Mouse (Mus musculus): Measurements from ENCODE around the gene Shisa5. TPM values are rescaled to one million over a fixed set of nuclear protein-coding genes. Genes with fewer than 3 reads are reported as not detected.

Gene Shisa5
- total RNA-seq (2021), result 10 to 100 TPM; 43.0 to 43.2 TPM

DNA sequence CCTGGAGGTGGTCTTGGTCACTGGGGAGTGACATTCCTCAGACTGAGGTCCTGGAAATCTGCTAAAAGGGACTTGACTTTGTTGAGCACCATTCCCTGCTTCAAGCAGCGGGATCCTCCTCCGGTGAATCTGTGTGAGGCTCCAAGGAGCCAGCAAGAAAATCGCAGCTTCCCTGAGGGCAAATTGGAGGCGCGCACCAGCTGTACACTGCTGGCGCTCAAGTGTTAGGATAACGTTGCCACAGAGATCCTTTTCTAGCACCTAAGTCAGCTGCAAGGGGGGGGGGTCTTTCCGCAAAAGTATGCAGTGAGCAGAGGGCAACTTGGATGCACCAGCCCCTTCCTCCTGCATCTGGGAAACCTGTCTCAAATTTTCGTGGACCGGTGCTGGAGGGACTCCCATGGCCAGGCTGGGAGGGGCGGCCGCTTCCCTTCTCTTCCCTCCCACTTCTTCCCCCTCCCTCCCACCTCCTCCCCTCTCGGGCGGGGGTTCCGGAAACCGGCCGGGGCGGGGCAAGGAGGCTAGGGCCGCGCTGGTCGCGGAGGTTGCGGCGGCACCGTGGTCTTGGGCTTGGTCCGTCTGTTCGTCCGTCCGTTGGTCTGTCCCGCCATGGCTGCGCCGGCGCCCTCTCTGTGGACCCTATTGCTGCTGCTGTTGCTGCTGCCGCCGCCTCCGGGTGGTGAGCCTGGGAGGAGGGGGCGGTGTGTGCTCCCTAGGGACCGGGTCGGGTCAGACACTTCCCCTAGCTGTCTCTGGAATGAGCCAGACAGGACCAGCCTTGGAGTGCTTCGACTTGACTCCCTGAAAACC, at the start of gene Shisa5:
Shisa5 (plus strand) TSS at position 480 of the 810 bp plus-strand sequence.
- intact Hi-C loops (cut with DNase I), result loop anchor here (2.0 kb wide), 1 partner anchor 21 kb away; the partner anchor contains the start of gene Trex1

DNA sequence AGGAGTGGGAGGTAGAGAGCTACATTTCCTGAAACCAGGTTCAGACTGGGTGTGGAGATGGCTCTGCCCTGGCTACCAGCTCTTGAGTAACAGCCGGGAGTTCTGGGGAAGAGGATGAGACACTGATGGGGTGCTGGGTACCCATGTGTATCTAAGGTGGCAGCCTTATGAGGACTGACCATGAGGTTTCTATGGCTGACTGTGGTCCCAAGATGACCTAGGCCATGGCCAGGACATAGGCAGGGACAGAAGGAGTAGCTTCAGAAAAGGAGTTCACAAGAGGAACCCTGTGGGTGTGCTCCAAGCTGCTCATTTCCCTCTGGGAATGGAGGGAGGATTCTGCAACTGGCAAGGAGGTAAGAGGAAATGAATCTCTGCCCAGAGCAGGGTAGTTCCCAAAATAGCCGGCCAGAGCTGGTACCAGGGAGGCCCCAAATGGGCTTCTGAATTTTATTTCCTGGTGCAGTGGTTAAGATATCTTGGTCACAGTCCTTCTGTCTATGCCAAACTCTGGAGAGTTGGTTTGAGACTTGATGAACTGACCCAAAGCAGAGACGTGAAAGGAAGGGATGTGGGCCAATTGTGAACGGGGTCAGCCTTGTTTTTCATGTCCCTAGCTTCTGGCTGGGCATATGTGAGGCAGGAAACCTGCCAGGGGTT, 48.4 kb upstream of the Shisa5 start:
- intact Hi-C loops (cut with DNase I), result no loop called here
- no peak for DNase-seq (ENCODE audit: low spot score)

More for the DNA sequence above, at the start of gene Shisa5:
- DNase-seq (ENCODE audit: low spot score), result peak; percentile 78

DNA sequence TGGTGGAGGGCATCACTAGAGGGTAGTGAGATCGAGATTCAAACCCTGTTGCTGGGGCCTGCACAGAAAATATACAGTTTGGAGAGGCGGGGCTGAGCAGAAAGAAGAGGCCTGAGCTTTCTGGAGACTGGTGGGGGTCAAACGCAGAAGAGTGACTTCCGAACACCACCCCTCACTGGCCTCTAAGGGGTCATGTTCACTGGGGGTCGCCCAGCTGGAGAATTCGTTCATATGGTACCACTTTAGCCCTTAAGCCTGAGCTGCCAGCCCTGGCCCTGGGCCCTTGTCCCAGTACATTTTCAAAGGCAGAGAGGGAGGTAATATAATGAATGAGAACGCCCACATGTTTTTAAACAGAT, 47.9 kb upstream of the Shisa5 start:
- DNase-seq (ENCODE audit: low spot score), result no peak
- intact Hi-C loops (cut with DNase I), result no loop called here

DNA sequence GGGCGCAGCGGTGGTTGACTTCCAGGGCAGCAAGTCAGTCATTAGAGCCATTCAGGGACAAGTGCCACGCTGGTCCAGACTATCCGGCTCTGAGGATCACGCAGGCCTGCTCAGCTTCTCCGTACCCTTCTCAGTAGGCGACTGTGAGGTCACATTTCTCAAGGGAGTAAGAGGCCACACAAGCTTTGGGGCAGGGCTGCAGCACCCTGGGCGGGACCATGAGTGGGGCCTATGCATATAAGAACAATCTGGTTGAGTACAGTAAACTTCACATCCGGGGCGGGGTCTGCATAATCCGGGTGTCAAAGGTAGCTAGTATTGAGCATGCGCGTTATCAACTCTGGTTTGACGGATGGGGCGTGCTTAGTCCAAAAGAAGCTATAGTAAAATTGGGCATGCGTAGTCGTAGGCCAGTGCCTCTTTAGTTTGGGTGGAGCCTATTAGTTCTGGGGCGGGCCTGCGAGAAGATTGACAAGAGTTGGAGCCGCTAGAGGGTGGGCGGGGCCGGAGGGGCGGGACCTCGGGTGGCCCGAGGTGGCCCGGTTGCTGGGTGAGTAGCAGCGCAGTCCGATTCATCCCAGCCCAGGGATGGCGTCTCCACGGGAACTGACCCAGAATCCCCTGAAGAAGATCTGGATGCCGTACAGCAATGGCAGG, 46.8 kb upstream of the Shisa5 start, which contains the start of gene Pfkfb4:
Pfkfb4 (plus strand) TSS at position 351 of the 657 bp plus-strand sequence.
- DNase-seq (ENCODE audit: low spot score), result peak; percentile 96
- intact Hi-C loops (cut with DNase I), result no loop called here

DNA sequence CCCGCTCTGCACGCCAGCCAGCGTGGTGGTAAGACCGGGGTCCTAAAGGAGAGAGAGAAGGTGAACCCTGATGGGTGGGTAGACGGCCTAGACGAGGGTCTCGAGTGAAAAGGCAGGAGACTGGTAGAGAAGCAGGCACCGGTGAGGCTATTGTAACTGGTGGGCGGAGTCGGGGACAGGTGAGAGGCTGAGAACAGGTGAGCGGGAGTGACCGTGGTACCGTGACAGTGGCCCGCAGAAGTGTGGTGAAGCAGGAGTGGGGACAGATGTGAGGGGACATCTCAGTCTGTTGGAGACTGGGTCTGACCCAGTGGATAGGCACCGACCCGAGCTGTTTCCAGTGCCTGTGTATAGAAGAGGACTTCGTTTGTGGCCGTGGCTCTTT, 46.3 kb upstream of the Shisa5 start:
- DNase-seq (ENCODE audit: low spot score), result no peak
- intact Hi-C loops (cut with DNase I), result no loop called here

DNA sequence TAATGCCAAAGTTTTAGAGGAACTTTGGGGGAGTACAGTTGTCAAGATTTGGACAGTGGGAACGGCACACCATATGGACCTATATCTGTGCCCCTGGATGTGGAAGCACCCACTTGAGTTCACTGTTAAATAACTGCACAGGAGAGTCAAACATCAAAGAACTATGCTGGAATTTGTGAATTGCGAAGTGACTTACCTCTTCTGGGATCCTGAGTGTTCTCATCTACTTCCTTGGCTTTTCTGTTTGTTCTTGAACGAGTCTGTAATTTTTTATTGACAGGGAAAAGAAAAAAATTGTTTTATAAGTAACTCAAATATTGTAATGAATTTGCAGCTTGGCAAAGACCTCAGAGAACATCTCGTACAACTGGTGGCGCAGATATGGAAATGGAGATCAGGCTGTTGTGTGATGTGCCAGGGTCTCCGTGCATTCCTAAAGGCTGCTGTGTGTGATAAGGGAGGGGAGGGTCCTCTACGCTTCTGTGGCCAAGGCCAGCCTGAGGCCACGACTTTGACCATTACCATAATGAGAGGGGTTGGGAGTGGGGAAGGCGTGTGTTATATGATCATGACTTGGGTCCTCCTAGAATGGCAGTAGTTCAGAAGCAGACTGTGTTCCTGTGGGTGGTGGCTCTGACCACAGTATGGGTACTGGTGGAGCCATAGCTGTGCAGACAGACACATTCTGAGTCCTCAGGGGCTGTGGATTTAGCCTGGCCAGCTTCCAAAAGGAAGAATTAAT, 45.6 kb upstream of the Shisa5 start:
- DNase-seq (ENCODE audit: low spot score), result no peak
- intact Hi-C loops (cut with DNase I), result no loop called here

DNA sequence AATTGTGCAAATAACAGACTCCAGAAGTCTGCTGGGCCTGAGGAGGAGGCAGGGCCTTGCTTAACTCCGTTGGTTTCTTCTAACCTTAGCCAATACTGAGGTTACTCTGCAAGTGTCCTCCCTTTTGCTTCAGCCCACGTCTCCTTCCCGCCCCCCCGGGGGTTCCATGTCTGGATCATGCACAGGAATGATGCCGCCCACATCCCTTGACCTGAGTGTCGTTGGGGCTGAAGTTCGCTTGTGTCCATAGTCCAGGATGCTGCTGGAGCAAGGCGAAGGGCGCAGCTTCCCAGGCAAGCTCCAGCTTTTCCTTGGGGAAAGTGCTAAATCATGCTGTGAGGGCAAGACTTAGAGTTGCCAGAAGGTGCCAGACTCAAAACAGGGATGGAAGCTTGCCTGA, 42.0 kb upstream of the Shisa5 start:
- no peak for DNase-seq (ENCODE audit: low spot score)
- intact Hi-C loops (cut with DNase I), result no loop called here

DNA sequence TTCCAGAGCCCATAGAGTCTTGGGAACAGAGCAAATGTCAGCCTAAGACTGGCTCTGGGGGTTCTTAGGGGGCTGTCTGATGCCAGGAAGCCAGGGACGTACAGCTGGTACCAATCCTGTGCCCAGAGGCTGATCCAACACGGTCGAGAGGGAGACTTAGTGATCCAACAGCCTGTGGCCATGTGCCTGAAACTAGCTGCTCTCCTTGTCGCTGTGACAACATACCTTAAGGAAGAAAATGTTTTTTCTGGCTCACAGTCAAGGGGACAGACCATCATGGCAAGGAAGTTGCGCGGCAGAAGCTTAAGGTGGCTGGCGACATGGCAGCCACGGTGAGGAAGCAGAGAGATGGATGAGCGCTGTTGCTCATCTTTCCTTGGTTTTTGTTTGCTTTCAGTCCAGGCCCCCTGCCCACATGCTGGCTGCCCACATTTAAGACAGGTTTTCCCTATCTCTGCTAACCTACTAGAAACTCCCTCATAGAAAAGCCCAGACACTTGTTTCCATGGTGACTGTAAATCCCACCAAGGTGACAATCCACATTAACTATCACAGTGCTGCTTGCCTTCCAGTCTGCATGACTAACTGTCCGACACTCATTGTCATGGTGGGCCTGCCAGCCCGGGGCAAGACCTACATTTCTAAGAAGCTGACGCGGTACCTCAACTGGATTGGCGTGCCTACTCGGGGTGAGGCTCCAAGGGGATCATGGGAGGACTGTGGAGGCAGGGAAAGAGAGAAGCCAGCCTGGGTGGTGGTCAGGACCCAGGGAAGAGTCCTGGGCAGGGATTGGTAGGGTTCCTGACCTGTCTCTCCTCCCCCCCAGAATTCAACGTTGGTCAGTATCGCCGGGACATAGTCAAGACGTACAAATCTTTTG, 39.8 kb upstream of the Shisa5 start:
- DNase-seq (ENCODE audit: low spot score), result no peak
- intact Hi-C loops (cut with DNase I), result no loop called here

DNA sequence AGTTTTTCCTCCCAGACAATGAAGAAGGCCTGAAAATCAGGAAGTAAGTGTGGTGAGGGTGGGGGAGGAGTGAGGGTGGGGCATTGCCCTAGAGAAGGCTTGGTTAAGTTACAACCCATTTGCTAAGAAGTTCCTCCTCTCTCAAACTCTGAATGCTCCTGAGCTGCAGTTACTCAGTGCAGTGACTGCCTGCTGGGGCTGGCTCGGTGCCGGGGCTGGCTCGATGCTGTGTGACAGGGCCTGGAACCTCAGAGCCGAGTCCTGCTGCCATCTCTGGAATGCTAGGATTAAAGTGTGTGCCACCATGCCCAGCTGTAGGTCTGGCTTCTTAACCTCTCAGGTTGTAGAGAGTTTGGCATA, 39.2 kb upstream of the Shisa5 start:
- intact Hi-C loops (cut with DNase I), result no loop called here

DNA sequence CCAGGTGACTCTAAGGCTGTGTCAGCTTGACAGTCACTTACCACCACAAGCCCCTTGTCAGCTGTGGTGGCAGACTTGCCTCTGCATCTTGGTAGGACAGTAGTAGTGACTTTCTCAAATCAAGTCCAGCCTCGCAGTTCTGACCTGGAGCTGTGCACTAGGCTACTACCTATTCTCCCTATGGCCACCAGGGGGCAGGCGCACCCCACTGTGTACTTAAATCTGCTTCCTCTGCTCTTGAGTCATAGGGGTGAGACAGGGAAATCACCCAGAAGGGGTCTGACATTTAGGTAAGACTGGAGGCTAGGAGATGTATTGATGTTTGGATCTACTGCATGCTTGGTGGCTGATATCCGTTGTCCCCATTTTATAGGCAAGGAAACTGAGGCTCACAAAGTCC, 37.6 kb upstream of the Shisa5 start:
- no peak for DNase-seq (ENCODE audit: low spot score)
- intact Hi-C loops (cut with DNase I), result loop anchor here (1.0 to 10.0 kb wide), 2 partner anchors 122 to 864 kb away; no protein-coding TSS in a partner anchor

More for the DNA sequence above, 39.2 kb upstream of the Shisa5 start:
- DNase-seq (ENCODE audit: low spot score), result no peak

DNA sequence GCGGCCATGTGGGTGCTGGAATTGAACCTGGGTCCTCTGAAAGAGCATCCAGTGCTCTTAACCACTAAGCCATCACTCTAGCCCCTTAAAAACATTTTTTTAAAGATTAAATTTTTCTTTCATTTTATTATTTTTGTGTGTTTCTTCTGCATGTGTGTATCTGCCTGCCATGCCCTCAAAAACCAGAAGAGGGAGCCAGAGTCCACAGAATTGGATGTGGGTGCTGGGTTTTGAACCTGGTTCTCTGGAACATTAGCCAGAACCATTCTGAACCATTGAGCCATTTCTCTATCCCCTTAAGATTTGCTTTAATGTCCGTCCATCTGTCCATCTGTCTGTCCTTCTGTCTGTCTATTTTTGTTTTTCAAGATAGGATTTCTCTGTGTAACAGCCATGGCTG, 35.2 kb upstream of the Shisa5 start:
- intact Hi-C loops (cut with DNase I), result loop anchor here (1.0 to 10.0 kb wide), 2 partner anchors 56 to 862 kb away; partner anchors contain the start of gene Trex1
- no peak for DNase-seq (ENCODE audit: low spot score)

DNA sequence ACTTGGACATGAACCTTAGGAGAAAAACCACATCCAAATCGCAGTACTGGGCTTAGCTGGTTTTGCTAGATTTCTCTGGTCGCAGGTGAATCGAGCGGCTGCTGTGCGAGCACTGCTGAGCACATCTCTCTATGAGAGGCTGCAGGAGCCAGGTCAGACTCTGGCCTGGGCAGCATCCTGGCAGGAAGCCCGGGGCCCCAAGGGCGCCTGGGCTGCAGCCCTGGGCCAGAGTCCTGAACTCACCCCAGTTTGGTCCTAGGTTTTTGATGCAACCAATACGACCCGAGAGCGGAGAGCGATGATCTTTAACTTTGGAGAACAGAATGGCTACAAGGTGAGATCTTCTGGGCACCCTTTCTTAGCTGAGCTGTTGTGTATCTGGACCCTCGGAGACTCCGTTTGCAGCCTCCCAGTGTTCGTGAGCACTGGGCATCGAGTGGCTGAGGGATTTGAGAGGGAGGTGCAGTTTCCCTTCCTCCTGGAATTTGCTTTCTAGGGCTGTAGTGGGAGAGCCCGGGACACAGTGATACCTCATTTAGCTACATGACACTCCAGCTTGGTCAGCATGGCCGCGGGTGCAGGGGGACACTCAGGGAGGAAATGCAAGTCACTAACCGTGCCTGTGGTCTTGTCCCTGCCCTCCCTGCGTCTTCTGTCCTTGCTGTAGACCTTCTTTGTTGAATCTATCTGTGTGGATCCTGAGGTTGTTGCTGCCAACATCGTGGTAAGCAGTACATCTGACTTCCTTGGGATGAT, 31.2 kb upstream of the Shisa5 start:
- DNase-seq (ENCODE audit: low spot score), result no peak
- intact Hi-C loops (cut with DNase I), result loop anchor here (10.0 kb wide), 1 partner anchor 858 kb away; no protein-coding TSS in a partner anchor

DNA sequence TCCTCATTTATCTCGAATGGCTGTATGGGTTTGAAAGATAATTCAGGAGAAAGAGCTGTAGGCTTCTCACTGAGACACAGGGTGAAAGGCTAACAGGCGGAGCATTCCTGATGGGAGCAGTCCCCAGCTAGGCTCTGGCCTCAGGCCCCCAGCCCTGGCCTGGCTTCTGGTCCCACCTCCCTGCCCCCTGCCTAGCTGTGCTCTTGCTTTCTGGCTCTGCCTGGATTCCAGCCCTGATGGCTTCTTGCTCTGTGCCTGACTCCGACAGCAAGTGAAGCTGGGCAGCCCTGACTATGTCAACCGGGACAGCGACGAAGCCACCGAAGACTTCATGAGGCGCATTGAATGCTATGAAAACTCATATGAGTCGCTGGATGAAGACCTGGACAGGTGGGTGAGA, 30.3 kb upstream of the Shisa5 start:
- no peak for DNase-seq (ENCODE audit: low spot score)
- intact Hi-C loops (cut with DNase I), result loop anchor here (10.0 kb wide), 1 partner anchor 857 kb away; no protein-coding TSS in a partner anchor

DNA sequence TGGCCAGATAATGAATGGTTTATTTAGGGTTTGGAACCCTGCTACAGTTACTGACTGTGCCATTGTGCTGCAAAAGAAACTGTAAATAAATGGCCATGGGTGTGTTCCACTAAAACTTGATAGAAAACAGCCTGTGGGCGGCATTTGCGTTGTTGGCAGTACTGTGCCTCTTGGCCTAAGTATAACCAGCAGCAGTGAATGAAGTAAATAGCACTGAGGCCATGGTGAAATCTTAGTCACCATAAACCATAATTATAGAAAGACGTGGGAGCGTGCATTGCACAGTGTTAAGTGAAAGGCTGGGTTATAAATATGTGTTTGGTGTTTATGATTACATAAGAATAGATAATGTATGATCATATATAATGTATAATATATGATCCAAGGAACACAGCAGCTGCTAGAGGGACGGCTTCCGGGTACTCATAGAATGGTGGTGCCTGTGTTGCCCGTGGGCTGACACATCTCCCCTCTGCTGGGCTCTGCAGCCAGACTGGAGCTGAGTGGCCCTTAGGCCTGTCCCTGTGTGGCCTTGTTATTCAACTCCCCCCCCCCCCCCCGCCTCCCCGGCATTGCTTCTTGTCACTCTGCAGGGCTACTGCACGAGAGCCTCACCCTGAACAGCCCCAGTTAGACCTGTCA, 29.2 kb upstream of the Shisa5 start:
- intact Hi-C loops (cut with DNase I), result loop anchor here (10.0 kb wide), 1 partner anchor 856 kb away; no protein-coding TSS in a partner anchor
- DNase-seq (ENCODE audit: low spot score), result no peak

DNA sequence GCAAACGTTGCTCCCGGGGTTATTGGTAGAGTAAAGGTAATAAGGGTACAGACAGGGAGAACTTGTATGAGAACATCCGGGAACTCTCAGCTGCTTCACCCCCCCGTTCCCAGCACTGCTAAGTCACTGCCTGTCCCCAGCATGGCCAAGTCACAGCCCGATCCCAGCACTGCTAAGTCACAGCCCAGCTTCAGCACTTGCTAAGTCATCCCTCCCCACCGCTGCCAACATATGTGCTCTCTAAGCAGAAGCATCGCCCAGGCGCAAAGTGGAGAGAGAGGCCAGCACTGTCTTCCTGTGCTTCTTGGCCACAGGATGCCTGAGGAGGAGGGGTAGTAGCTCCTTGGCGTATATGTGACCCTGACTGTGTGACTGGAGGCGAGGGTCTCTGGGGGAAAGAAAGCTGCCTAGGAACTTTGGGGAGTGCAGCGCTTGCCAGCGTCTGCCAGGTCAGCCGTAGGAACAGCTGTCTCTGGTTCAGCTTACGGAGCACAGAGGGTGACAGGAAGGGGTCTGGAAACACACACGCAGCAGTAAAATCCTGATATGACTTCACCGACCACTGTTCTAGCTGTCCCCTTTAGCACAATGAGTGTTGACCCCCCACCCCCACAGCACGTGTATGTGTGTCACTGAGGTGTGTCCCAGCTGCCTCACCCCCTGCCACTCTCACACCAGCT, 28.6 kb upstream of the Shisa5 start:
- DNase-seq (ENCODE audit: low spot score), result no peak
- intact Hi-C loops (cut with DNase I), result loop anchor here (10.0 kb wide), 1 partner anchor 855 kb away; no protein-coding TSS in a partner anchor

DNA sequence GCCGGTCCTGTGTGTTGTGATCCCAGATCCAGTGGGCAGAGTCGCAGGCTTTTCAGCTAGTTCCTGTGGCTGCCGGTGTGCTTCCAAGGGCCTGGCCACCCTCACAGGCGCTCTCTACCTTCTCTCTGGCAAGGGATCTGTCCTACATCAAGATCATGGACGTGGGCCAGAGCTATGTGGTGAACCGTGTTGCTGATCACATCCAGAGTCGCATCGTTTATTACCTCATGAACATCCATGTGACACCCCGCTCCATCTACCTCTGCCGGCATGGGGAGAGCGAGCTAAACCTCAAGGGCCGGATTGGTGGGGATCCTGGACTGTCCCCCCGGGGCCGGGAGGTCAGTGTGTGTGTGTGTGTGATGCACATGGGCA, 28.1 kb upstream of the Shisa5 start:
- intact Hi-C loops (cut with DNase I), result no loop called here
- DNase-seq (ENCODE audit: low spot score), result no peak

DNA sequence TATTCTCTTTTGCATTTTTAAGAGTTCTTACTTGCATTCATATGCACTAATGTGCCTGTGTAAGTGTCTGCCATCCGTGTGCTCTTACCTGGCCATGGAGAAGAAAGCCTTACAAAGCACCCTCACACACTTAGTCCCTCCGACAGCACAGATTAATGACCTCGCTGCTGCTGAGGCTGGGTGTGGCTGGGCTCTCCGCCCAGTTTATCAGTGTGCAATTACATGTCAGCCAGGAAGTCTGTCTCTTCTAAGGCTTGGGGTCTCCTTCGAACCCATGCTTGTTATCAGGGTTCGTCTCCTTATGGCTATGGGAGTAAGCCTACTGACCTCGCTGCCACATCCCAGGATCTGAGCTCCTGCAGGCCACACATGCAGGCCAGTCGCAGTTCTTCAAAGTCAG, 23.0 kb upstream of the Shisa5 start:
- intact Hi-C loops (cut with DNase I), result no loop called here
- DNase-seq (ENCODE audit: low spot score), result no peak

Measured in heart, postnatal 25 days (tissue).